Mouse (Mus musculus) C2C12 (cell line): ENCODE data around the gene Cops9.

Source experiments
- CEBPB ChIP-seq: IDR thresholded peaks from one replicate; pipeline ENCODE4 v1.6.1; 2011; ENCODE audit warnings: low read depth, mild to moderate bottlenecking, control low read depth, moderate library complexity
- CTCF ChIP-seq: IDR thresholded peaks from one replicate; pipeline ENCODE4 v1.5.1; 2011; ENCODE audit not compliant: control insufficient read depth, insufficient read depth, insufficient read length
- FOSL1 ChIP-seq: IDR thresholded peaks from one replicate; pipeline ENCODE4 v1.8.0; 2011; ENCODE audit warnings: mild to moderate bottlenecking, low read length; ENCODE audit not compliant: poor library complexity, insufficient read depth, severe bottlenecking
- MAX ChIP-seq: IDR thresholded peaks from one replicate; pipeline ENCODE4 v1.6.1; 2011; ENCODE audit warnings: mild to moderate bottlenecking, control low read depth
- MYOG ChIP-seq: IDR thresholded peaks from one replicate; pipeline ENCODE4 v1.6.1; 2011; ENCODE audit not compliant: control insufficient read depth, insufficient read length; ENCODE audit errors: extremely low read depth
- USF1 ChIP-seq: IDR thresholded peaks from one replicate; pipeline ENCODE4 v1.6.1; 2011; ENCODE audit warnings: low read depth, mild to moderate bottlenecking, control low read depth, moderate library complexity

DNA sequence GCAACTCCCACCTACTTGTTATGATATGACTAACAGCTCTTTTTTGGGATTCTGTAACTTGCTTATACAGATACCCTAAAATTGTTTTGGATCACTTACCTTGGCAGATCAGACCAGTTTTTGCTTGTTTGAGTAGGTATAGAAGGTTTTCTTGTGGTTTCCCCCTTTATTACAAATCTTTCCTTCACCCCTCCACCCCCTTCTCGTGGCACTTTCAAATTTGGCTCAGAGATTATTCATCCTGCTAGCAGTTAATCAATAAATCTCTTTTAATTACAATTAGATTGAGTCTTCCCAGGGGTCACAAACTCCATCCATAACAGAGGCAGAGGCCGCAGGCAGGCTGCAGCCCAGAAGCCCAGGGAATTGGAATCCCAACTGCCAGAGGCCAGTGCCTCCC lies 24.3 kb downstream of the Cops9 start, which contains the start of gene Olfr12:
- TF ChIP-seq CTCF: no peak
- no peak for TF ChIP-seq MYOG
- no peak for TF ChIP-seq USF1
- TF ChIP-seq FOSL1: no peak
- TF ChIP-seq MAX: no peak
- TF ChIP-seq CEBPB: no peak
